Mouse (Mus musculus): ENCODE measurements around the gene Nek2. TPM values are rescaled to one million over a fixed set of nuclear protein-coding genes. Genes with fewer than 3 reads are reported as not detected.

Gene Nek2
- total RNA-seq (2014; fragmentation: Nextera tagmentation), result 23.4 and 29.8 TPM in 2 replicates
- total RNA-seq (2017), result 34.9 and 36.3 TPM in 2 replicates

GRCm38 (mm10) chr1:191821326-191822091 lies at the start of gene Nek2:
Nek2 (plus strand) TSS chr1:191821444.
- peak; percentile 92 for ATAC-seq (replicated peaks; ENCODE audit: low FRiP score, low TSS enrichment, poor library complexity, severe bottlenecking)

- no peak for ATAC-seq (replicated peaks; ENCODE audit: low FRiP score, low TSS enrichment, poor library complexity, severe bottlenecking)
Observed at GRCm38 (mm10) chr1:191774106-191774505, 47.1 kb upstream of the Nek2 start.

- ATAC-seq (replicated peaks; ENCODE audit: low FRiP score, low TSS enrichment, poor library complexity, severe bottlenecking), result no peak
Observed at GRCm38 (mm10) chr1:191775116-191775515, 46.1 kb upstream of the Nek2 start.

- no peak for ATAC-seq (replicated peaks; ENCODE audit: low FRiP score, low TSS enrichment, poor library complexity, severe bottlenecking)
Observed at GRCm38 (mm10) chr1:191777521-191777920, 43.7 kb upstream of the Nek2 start.

GRCm38 (mm10) chr1:191780470-191780869 lies 40.8 kb upstream of the Nek2 start:
- no peak for ATAC-seq (replicated peaks; ENCODE audit: low FRiP score, low TSS enrichment, poor library complexity, severe bottlenecking)

- ATAC-seq (replicated peaks; ENCODE audit: low FRiP score, low TSS enrichment, poor library complexity, severe bottlenecking), result no peak
Observed at GRCm38 (mm10) chr1:191785108-191785507, 36.1 kb upstream of the Nek2 start.

GRCm38 (mm10) chr1:191786255-191786654 lies 35.0 kb upstream of the Nek2 start:
- ATAC-seq (replicated peaks; ENCODE audit: low FRiP score, low TSS enrichment, poor library complexity, severe bottlenecking), result no peak

GRCm38 (mm10) chr1:191787379-191787778 lies 33.9 kb upstream of the Nek2 start:
- no peak for ATAC-seq (replicated peaks; ENCODE audit: low FRiP score, low TSS enrichment, poor library complexity, severe bottlenecking)

- no peak for ATAC-seq (replicated peaks; ENCODE audit: low FRiP score, low TSS enrichment, poor library complexity, severe bottlenecking)
Observed at GRCm38 (mm10) chr1:191792991-191793390, 28.3 kb upstream of the Nek2 start.

- no peak for ATAC-seq (replicated peaks; ENCODE audit: low FRiP score, low TSS enrichment, poor library complexity, severe bottlenecking)
Observed at GRCm38 (mm10) chr1:191793888-191794532, 27.2 kb upstream of the Nek2 start.

GRCm38 (mm10) chr1:191796238-191796896 lies 24.9 kb upstream of the Nek2 start:
- ATAC-seq (replicated peaks; ENCODE audit: low FRiP score, low TSS enrichment, poor library complexity, severe bottlenecking), result no peak

- ATAC-seq (replicated peaks; ENCODE audit: low FRiP score, low TSS enrichment, poor library complexity, severe bottlenecking), result no peak
Observed at GRCm38 (mm10) chr1:191802093-191802819, 19.0 kb upstream of the Nek2 start.

GRCm38 (mm10) chr1:191802820-191803655 lies 18.2 kb upstream of the Nek2 start:
- ATAC-seq (replicated peaks; ENCODE audit: low FRiP score, low TSS enrichment, poor library complexity, severe bottlenecking), result no peak

- ATAC-seq (replicated peaks; ENCODE audit: low FRiP score, low TSS enrichment, poor library complexity, severe bottlenecking), result no peak
Observed at GRCm38 (mm10) chr1:191804747-191805146, 16.5 kb upstream of the Nek2 start.

- no peak for ATAC-seq (replicated peaks; ENCODE audit: low FRiP score, low TSS enrichment, poor library complexity, severe bottlenecking)
Observed at GRCm38 (mm10) chr1:191805788-191806187, 15.5 kb upstream of the Nek2 start.

GRCm38 (mm10) chr1:191806740-191807139 lies 14.5 kb upstream of the Nek2 start:
- ATAC-seq (replicated peaks; ENCODE audit: low FRiP score, low TSS enrichment, poor library complexity, severe bottlenecking), result no peak

- ATAC-seq (replicated peaks; ENCODE audit: low FRiP score, low TSS enrichment, poor library complexity, severe bottlenecking), result no peak
Observed at GRCm38 (mm10) chr1:191807979-191808378, 13.3 kb upstream of the Nek2 start.

GRCm38 (mm10) chr1:191808688-191809223 lies 12.5 kb upstream of the Nek2 start:
- ATAC-seq (replicated peaks; ENCODE audit: low FRiP score, low TSS enrichment, poor library complexity, severe bottlenecking), result no peak

GRCm38 (mm10) chr1:191811774-191812173 lies 9.5 kb upstream of the Nek2 start:
- no peak for ATAC-seq (replicated peaks; ENCODE audit: low FRiP score, low TSS enrichment, poor library complexity, severe bottlenecking)
